Mouse (Mus musculus) neutrophil, adult 5-6 weeks (primary cell): ENCODE data around the gene Gimap5. TPM values are rescaled to one million over a fixed set of nuclear protein-coding genes. Genes with fewer than 3 reads are reported as not detected.

Source experiments
- ATAC-seq: fragments of 151-379, 151-347 bp; 2 replicates; pipeline ENCODE4 v1.8.0; 2017; ENCODE audit warnings: mild to moderate bottlenecking, moderate TSS enrichment; ENCODE audit not compliant: insufficient number of reproducible peaks, poor library complexity, low FRiP score, severe bottlenecking; ENCODE audit errors: extremely low read depth
- total RNA-seq: library from RNA; stranded (forward); fragments of 200-1000 nt; gene quantifications from 2 replicates; pipeline ENCODE4 v1.2.3, GENCODE M21; 2017

Gene Gimap5
- total RNA-seq, 1 experiment from 2014 or later, result 86.2 TPM

DNA sequence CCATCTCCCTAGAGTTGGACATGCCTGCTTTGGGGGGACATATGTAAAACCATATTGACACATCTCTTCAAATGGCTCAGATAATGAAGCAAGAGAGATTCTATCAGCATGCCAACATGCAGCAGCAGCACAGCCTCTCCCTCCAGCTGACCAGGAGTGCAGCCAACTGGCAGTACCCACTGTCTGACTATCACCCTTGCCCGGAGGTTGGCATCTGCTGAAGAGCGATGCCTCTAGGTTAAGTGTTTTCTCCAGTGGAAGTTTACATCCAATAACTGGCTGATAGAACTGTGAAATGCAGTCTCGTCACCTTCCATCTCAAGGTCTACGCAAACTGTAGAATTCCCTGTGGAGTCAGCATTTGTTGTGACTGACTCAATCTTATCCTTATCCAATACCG, 8.3 kb upstream of the Gimap5 start:
- ATAC-seq, result no peak

DNA sequence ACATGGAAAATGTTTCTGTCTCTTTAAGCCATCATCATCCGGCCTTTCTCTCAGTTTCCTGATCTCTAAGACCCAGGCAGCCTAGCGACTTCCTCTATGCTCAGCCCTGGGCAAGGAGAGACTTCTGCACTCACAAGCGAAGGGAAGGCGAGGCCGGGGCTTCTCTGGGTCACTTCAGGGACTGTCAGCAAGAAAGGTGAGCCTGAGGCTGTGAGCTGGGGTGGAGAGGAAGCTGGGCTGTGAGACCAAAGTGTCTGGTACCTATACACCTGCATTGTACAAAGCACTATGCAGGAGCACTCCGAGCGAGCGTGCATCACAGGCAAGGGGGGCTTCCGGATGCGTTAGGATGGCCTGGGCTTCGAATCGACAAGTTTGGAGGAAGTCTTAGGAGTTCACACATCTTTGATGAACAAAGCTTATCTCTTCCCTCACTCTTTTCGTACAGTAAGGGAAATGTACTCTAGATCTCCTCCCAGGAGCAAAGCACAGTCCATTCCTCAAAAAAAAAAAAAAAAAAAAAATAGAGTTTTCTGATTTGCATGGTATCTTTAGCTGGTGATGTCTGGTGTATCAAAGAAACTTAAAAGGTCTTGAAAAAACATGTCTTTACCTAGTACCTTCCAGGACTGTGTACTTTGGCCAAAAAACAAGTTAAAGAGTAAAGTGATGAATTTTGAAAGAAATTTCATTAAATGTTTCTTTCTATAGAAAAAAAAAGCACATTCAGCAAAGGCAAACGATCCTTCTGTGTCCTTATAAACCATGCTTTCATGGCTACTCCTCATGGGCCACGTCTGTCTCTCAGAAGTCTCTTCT, 6.8 kb upstream of the Gimap5 start, which contains the start of gene Gimap1:
Gimap1 (plus strand) TSS at position 94 of the 819 bp plus-strand sequence.
- peak; percentile 71; the same call in 1 of the 2 replicates for ATAC-seq

DNA sequence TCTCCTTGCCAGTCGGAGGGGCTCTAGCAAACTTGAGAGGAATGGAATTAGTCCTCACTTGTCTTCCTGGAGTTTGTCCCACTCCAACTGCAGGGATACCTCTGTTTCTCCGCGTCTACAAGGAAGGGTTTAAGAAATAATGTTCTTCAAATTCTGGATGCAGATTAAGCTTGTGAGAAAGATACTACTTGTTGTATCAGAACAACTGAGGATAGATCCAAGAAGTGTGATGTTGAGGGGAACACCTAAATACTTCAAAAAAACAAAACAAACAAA, 6.3 kb upstream of the Gimap5 start:
- ATAC-seq, result no peak

DNA sequence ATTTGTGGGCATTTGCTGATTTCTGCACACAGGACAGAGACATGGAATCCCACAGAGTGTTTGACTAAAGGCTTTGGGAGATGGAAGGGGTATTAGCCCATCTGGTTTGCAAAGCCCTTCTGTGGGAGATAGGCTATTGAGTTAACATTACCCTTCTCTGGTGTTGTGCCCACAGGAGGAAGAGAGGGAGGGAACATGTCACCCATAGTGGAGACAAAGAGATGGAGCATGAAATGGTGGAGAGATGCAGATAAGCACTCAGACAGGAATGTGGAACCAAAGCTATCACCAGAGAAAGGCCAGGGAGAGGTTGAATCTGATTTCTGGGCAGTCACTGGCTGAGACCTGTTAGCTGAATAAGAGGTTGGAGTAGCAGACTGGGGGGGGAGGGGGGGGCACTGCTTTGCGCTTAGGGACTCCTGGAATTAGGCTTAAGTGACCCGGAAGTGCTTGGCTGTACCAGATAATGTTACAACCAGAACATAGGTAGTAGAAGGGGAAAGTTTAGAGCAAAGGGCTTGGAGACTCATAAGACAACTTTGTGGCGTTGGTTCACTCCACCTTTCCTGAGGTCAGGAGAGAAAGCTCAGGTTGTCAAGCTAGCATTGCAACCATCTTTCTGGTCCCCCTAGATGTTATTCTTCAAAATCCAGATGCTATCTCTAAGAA, 5.4 kb upstream of the Gimap5 start:
- ATAC-seq, result no peak

DNA sequence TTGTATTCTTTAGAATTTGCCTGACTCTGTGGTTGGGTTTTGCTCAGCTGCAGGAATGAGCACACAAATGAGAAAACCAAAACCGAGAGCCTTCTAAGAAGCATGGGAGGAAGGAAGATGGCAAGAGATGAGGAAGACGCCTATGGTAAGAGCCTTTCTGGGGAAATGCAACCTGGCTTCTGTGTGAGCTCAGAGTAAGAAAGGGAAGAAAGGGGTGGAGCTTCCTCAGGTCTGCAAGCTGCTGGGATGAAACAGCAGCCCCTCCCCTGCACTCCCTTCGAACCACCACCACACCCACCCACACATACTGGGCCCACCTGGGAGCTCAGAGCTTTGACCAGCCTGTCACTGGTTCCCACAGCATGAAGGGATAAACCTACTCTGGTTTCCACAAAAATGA, 4.7 kb upstream of the Gimap5 start:
- no peak for ATAC-seq

DNA sequence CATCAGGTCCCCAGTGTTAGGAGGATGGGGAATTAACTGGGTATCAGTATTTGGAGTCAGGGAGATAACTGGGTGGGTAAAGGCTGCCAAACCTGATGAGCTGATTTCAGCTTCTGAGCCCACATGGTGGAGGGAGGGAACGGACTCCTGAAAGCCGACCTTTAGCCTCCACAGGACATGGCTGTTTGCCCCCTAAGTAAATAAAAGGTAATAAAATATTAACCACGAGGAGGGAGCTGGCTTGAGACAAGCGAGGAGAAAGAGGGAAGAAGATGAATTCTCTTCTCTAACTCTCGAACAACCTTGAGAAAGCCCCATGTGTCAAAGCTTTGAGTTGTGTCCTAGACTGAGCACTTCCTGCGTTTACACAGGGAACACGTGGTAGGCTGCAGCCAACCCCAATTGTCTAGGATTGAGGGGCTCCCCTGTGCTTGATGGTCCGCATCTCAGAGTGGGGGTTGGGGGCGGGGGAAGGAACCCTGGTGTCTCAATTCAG, 4.2 kb upstream of the Gimap5 start:
- ATAC-seq, result no peak

DNA sequence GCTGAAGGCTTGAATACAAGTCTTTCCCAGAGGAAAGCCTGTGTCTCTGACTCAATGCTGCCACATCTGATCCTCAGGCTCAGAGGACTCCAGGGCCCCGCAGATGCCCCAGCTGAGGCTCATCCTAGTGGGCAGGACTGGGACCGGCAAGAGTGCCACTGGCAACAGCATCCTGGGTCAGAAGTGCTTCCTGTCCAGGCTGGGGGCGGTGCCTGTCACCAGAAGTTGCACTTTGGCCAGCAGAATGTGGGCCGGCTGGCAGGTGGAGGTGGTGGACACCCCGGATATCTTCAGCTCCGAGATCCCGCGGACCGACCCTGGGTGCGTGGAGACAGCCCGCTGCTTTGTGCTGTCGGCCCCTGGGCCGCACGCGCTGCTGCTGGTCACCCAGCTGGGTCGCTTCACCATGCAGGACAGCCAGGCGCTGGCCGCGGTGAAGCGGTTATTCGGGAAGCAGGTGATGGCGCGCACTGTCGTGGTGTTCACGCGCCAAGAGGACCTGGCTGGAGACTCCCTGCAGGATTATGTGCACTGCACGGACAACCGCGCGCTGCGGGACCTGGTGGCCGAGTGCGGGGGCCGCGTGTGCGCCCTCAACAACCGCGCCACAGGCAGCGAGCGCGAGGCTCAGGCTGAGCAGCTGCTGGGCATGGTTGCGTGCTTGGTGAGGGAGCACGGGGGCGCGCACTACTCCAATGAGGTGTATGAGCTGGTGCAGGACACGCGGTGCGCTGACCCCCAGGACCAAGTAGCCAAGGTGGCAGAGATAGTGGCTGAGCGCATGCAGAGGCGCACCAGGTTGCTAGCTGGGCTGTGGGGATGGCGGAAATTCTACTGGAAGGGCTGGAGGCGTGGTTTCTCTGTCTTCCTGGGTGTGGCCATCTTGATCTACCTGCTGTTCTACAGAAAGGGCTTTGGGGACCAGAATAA, 3.3 kb upstream of the Gimap5 start:
- no peak for ATAC-seq

DNA sequence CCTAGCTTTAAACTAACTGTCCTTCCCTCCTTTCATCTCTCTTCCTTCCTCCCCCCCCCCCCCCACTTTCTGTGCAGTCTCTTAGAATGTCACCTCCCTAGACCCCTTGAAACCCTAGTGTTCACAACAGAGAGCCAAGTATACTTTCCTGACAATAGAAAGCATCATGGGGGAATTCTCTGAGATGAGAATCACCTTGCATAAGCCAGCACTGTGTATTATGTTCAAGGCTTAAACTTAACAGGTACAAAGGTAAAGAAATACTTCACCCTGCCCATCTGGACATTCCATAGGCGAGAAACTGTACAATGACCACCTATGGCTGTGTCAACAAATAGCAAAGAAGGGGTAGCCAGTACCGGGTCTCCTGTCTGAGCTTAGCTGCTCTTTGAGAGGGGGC, 507 bp upstream of the Gimap5 start:
- no peak for ATAC-seq

DNA sequence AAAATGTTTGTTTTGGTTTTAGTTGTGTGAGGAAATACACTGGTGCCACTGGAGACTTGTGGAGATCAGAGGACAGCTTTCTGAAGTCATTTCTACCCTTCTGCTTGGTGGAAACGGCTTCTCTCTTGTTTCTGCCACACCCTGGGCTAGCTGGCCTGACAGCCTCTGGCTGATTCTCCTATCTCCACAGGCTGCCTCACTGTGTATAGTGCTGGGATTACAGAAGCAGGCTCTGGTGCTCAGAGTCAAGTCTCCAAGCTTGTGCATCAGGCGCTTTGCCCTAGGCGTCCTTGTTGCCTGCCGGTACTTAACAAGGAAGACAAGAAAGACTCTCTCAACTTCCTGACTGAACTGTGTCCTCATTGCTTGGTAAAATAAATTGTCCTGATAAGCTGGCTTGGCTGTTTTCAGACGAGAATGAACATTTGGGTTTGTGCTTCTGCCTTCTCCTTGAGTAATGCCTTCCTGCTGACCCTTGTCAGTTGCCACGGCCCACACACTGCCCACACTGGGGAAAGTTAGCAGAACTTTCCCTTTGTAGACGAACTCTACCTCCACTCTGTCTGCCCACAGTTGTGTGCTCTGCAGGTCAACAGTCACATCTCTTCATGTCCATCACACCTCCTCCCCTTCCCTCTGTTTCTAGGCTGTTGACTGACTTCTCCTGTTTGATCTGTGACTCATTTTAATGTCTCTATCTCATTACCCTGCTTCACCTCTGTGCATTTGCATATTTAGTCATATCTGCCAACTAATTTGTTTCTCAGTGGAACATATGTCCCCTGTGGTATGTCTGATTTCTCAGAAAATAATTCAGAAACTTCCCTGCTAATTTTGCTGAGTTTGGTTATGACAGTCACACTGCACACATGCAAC, 1.3 kb downstream of the Gimap5 start:
- peak; percentile 39; the same call in 1 of the 2 replicates for ATAC-seq

DNA sequence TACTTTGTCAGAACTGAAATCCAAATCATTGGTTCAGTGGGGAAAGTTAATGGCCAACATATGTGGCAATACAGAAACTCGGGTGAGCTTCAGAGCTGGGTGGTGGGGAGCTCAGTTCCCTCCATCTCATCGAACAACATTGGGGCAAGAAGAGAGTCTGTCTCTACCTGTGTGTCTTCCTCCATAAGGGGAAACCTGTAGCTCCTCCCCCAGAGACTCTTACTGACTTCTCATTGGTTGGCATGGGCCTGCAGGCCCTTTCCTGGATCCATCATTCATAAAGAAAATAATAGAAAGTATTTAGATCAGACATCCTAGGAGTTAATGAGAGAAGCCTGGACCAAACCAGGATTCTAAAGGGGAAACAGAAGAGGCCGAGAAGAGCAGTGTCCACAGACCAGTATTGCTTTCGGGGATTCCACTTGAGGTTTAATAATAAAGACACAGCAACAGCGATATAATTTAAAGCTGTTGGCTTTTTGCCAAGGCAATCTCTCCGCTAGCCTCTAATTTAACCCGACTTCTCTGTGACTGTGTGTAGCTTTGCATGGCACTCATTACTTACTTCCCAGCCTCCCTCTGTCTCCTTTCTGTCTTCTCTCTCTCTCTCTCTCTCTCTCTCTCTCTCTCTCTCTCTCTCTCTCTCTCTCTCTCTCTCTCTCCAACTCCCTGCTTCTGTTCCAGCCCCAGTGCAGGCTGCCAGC, 17.7 kb downstream of the Gimap5 start:
- ATAC-seq, result no peak

DNA sequence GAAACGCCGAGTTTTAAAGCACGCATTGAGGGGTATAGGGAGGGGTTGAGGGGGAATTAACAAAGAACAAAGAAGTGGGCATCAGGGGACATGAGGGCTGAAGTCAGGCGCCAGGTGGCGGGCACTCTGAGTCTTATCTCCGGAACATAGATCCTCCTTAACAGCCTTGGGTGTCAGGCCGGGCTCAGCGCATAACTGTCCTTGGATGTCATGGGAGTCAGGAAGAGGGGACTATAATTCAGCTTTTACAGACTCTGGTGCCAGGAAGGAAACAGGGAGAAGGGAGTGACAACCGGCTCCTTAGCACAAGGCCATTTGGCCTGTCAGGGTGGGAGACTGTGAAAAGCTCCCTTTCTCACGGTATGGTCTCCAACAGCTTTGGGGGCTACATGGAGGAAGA, 18.5 kb downstream of the Gimap5 start:
- ATAC-seq, result no peak

DNA sequence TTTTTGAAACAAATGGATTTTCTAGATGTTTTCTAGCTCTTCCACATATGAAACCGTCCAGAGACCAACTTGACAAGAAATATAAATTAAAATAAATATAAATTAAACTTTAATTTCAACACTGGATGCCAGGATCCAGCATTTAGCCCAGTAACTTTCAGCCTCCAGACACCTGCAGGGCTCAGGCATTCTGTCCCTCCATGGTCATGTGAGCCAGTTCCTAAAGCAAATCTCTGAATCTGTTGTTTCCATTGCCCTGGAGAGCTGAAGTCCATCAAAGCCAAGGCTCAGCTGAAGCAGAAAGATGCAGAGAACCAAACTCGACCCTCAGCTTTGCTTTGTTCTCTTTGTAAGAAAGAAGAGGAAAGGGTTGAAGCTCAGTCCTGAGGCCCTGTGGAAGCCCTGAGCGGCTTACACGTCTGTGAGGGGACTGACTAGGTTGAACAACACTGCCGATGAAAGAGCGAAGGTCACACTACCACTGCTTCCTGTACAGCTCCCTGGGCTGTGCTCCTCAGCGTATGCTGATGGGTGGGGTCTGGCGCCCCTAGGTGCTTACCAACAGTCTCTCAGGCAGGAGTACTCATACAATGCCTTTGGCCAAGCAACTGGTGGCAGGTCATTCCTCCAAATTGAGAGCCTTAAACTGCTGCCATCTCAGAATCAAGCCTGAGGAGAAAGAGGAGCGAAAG, 22.3 kb downstream of the Gimap5 start:
- peak; percentile 52; the same call in 1 of the 2 replicates for ATAC-seq

DNA sequence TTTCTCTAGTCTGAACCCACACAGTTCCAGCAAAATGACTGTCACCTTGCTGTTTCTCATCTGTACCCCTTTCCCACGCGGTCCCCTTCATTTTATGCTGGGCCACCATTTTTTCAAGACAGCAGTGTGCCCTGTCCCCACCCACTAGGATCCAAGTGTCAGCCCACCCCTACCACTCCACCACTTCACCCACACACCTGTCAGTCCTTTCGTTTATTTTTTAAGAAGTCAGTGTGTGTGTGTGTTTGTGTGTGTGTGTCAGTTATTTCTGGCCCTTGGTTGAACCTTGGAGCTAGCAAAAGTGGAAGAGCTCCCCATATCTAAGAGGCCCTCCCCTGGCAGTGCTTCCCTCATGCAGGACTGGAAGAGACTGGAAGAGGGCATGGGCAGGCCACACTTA, 22.9 kb downstream of the Gimap5 start:
- ATAC-seq, result no peak

DNA sequence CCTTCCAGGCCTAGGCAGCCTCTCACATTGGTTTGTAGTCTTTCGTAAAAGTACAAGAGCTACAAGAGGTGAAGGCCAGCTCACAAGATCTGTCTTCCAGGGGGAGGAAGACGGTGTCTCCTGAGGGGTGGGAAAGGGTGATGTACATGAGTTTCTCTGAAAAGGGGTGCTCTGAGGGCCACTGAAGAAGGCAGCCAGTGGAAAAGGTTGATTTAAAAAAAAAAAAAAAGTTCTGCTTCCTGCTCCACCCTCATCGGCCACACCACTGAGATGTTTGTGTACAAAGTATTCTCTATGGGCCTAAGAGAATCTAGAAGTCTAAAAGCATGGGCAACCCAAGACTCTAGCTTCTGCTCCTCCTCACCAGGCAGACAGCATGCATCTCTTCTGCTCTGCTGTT, 24.7 kb downstream of the Gimap5 start, which contains the start of gene Gimap3:
Gimap3 (minus strand) TSS at position 156 of the 400 bp plus-strand sequence.
- peak; percentile 50; the same call in 1 of the 2 replicates for ATAC-seq

DNA sequence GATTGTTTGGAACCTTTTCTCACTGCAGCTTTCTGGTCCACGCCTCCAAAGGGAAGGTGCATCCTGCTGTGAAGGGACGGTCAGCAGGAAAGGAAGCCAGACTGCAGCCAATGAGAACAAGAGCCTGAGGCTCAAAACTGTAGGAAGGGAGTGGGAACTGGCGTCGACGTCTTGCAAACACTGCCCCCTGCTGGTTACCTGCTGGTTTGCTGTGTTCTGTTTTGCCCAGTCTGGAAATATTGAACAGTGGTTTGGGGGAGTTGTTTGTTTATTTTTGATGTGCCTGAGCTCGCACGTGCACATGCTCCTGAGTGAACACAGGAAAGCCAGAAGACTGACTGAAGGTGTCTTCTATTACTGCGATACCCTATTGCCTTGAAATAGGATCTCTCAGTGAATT, 26.0 kb downstream of the Gimap5 start:
- peak; percentile 54; the same call in 1 of the 2 replicates for ATAC-seq

DNA sequence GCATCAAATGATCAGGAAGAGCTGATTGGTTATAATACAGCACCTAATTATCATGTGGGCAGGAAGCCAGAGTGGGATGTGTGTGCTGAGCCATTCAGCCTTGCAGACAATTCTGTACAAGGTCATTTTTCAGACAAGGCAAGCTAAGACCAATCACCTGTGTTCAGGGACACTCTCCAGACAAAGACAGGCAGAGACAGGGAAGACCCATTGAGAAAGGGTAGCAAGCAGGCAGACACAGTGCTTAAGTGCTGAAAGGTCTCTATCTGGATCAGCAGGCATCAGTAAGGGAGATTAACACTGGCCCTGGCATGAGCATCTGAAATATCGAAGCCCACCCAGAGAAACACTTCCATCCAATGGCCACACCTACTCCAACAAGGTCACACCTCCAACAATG, 38.4 kb downstream of the Gimap5 start:
- ATAC-seq, result no peak

DNA sequence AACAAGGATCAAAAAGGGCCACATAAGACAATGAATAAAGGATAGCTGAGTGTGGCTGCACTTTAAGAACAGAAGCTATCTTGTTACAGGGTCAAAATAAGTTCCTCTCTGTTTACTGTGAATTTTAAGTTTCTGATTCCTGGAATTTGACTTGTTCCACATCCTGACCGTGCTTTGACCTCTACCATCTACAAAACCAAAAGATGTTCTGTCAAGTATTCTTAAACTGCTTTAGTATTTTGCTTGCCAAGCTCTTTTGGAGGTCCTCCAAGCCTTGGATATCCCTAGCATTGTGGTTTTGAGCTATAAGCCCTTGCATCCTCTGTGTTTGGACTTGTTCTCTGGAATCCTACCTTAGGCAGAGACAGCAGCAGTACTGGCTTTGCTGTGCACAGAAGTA, 39.2 kb downstream of the Gimap5 start:
- ATAC-seq, result no peak
